Mouse (Mus musculus) liver, adult (tissue): ENCODE data around the gene Cyth1.

Source experiments
- GATA4 ChIP-seq: IDR thresholded peaks from 2 replicates; pipeline ENCODE4 v1.6.1; 2014; ENCODE audit warnings: mild to moderate bottlenecking, low read length; ENCODE audit not compliant: insufficient replicate concordance

The Cyth1 gene

DNA sequence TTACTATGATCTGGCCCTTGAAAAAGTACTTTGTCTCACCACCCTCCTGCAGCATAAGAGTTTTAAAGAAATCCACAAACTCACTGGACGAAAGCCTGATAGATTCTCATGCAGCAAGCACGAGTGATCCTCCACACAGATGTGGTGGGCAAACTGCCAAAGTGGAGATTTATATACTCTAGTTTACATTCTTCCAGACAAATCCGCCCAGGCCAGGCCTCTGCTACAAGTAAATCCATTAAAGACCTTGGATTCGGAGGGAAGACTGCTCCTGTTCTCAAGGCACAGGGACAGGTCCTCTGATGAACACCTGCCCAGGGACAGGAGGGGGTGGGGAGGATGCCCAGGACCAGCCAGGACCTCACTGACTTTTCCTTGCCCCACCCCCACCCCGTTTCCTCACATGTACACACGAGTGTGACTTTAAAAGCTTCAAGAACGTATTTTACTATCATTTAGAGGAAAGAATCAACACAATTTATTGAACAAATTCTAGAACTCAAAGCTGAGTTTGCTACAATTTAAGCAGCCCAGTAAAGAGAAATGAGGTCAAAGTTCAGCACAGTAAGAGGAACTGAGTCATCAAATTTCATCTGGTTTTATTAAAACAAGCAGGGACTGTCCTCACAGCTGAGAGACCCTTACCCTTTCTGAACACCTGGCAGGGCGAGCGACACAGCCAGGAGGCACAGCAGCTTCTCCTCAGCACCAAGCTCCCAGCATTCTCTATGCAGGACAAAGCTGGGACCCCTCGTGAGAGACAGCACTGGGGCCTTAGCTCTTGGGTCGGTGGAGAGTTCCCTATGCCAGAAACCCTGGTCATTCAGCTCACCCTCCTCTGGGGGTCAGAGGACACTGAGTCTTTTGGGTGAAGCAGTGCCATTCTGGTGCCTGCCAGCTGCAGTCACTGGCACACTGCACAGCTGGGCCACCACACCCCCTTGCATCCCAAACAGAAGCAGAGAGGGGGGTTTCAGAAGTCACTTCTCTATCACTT is 47.3 kb downstream of the Cyth1 start:
- no peak for TF ChIP-seq GATA4

DNA sequence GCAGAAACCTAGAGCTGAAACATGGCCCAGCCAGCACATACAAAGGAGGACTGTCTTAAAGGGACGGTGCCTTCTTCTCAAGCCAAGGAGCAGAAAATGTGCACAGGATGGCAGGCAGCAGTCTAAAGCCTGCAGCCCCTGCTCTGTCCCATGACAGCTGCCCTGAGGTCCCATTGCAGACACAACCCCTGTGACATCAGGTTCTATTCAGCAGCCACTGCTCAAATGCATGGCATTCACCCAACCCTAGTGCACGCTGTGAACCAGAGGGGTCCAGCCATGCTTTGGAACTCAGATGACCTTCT is 50.1 kb downstream of the Cyth1 start:
- no peak for TF ChIP-seq GATA4

DNA sequence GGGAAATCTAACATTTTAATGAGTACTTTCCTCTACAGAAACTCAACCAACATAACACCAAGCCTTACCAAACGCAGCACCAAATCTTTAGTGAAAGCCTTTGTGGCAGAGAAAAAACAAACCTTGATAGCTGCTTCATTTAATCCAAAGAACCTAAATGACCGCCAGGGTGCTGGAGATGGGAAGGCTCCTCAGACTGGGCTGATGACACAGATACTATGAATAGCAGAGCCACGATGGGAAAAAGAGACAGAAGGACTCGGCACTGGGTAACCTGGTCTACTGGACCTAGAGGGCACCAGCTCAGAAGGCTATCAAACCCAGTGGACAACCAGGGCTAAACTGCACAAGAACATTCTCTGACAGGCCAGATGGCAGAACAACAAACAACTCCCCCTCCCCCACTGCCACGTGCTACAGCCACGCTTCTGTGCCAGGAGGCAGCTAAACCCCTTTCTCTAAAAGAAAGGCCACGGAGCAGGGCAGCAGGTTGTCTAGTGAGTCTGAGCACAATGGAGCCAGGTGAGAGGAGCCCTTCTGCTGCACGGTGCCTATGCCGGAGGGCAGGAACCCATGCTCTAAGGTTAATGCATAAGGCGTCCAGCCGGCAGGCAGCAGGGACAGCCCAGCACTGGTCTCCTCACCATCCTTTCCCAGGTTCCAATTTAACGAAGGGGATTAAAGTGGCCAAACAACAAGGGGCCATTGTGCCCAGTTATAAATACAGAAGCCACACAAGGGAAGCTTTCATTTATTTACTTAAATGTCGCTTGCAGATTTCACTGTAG is 50.7 kb downstream of the Cyth1 start:
- TF ChIP-seq GATA4: no peak

DNA sequence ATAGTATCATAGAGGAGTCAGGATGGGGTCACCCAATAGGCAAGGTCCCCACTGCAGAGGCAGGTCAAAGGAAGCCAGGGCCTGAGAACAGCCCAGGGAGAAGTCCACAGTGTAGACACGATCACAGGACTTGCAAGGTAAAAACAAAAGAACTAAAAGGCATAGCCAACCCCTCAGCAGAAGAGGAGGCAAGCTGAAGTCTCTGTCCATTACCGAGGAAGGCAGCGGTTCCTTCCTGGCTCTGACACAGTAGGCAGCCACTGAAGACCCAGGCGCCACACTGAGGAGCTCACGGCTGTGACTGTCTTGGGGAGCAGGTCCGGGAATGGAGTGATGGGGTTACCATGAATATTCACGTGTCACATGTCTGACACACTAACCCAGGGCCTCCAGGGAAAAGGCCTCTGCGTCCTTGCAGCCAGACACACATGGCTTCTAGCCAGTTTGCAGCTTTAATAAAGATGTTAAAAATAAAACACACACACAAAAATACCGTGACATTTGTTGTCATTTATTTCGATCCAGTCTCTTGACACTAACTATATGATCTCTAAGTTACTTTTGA is 51.5 kb downstream of the Cyth1 start:
- TF ChIP-seq GATA4: no peak

DNA sequence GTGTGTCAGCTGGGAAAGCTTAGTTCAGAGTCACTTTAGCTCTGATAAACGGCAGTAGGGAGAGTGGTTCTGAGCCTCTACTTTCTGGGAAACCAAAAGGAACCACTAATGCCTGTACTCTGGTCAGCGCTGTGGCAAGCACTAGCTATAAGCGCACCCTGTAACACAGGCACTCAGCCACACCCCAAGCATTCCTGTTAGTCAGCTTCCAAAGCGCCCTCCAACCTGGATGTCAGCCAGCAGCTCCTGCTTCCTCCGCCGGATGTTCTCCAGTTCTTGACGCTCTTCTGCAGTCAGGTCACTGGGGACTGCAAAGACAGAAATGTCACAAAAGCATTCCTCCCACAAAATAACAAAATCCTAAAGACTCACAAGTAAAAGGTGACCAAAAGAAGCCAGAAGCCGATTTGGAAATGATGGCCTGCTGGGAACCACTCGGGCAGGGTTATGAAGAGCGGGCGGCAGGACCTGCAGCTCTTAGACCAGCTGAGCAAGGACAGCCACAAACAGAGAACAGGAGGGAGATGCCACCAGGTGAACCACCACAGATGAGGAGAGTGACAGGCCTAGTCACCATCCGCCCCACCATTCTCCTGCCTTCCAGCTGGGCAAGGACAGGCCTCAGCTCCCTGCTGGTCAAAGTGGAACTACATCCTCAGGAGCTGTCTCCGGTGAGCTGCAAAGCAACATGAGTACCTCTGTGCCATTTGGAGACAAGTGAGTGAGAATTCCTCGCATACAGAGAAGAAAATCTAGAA is 54.8 kb downstream of the Cyth1 start:
- TF ChIP-seq GATA4: no peak

DNA sequence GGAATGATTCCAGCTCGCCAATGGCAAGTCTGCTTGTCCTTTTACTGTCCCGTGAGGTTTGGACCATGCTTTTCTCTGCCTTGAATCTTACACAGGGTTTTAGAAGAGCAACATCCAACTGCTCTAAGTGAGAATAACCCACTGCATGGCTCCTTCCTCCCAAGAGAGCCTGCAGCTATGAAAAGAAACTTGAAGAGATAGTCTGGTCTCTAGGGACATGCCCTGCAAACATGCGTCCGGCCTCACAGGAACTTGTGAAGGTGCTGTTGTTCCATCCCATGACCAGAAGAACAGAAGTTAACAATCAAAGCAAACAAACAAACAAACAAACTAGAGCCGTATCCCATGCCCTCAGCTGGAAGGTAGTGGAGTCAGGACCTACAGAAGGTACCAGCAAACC is 55.4 kb downstream of the Cyth1 start:
- TF ChIP-seq GATA4: no peak

DNA sequence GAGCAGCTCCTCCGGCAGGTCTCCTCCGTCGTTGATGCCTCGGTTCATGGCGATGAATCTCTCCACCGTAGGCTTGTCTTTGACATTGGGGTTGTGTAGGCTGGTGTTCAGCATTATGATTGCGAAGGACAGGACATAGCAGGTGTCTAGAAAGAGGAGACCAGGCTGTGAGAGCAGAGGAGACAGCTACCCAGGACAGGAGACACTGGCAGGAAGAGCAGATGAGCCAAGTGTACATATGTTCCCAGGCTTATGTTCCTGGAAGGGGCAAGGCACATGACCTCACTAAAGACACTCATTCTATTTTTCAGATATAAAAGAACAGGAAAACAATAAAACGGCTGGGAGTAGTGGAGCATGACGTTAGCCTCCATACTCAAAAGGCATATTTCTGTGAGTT is 65.6 kb downstream of the Cyth1 start:
- no peak for TF ChIP-seq GATA4

DNA sequence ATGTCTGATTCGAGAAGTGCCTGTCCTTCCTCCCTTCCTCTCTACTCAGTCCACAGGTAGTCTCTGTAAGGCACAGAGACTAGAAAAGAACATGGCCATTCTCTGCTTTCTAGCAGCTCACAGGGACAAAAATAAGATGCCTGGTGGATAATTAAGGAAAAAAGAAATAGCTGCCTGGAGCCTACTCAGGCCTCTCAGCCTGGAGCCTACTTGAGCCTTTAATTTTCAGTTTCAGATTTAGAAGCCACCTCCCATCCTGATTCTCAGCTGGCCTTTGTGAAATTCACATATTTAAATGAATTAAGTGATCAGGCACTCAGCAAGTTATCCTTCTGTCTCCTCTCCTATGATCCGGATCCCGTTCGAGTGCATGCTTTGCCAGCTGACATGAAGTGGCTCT is 66.0 kb downstream of the Cyth1 start:
- TF ChIP-seq GATA4: no peak

DNA sequence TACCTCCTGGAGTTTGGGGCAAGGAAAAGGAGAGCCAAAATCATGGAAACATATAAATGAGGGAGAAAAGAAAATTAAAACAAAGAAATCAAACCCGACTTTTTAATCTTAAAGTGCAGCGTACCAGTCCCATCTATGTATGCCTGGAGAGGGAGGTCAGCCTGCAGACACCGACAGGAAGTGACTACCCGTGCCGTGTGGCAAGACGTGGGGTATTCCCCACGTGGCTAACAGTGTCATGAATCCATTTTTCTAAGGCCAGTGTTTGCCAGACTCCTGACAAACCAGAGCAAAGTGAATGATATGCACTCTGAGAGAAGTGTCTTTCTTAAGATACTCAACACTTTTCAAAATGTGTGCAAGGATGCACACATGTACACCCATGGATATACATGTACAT is 68.2 kb downstream of the Cyth1 start:
- TF ChIP-seq GATA4: no peak

DNA sequence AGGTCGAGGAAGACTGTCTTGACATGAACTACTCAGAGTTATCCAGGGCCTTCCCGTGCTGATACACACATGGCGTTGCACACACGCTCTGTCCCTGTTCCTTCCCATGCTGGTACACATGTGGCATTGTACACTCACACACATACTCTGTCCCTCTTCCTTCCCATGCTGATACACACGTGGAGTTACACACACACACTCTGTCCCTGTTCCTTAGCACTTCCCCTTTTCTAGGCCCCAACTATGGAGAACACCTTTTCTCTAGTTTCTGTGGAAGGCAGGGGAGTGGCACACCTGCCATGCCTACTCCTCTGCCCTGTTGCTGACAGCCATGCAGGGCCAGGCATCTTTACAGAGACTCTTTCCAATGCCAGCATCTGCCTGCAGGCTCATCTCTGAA is 70.2 kb downstream of the Cyth1 start:
- no peak for TF ChIP-seq GATA4

DNA sequence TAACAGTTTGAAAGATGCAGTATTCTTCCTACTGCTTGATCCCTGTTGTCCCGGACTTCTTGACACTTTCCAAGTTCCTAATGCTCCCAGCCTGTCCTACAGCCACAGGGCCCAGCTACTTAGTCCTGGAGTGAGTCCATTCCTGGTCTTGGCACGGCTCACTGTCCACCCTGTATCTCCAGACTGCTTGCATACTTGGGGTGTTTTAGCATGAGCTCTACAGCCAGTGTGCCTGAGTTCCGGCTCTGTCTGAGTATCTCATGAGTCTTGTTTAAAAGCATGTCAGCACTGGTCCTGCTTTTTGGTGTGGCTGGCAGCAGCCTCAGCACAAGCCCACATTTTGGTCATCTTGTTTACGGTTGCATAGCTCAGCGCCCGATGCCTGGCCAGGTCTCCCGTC is 73.6 kb downstream of the Cyth1 start:
- TF ChIP-seq GATA4: no peak

DNA sequence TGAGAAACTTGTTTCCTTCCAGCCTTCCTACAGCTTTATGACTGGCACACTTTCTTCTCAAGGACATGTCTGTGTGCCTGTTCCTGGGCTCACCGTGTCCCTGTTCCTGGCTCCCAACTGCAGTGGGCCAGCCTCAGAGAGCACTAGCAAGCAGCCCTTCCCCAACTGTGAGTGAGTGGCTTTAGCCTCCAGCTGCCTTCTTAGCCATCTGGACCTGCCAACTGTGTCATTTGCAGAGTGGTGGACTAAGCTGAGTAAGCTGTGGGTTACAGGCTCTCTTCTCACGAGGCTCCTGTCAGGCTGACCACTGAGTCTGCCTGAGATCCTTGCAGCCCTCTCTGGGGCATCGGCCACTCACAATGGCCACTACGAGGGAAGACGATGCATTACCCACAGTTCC is 75.6 kb downstream of the Cyth1 start:
- no peak for TF ChIP-seq GATA4

DNA sequence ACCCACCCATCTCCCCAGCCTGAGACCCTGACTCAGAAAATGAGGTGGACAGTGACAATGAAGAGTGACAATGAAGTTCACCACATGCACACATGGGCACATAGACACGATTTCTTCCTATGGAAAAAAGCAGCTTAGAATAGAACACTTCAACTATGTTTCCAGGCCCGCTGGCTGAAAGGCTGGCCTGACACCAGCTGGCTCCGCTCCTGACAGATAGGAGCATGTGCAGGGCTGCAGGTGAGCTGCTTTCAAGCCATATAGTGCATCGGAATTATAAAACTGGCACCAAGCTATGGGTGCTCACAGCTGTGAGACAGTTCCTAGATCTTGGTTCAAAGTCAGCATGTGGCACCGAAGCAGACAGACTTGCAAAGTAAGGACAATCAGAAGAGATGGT is 78.1 kb downstream of the Cyth1 start:
- TF ChIP-seq GATA4: no peak

DNA sequence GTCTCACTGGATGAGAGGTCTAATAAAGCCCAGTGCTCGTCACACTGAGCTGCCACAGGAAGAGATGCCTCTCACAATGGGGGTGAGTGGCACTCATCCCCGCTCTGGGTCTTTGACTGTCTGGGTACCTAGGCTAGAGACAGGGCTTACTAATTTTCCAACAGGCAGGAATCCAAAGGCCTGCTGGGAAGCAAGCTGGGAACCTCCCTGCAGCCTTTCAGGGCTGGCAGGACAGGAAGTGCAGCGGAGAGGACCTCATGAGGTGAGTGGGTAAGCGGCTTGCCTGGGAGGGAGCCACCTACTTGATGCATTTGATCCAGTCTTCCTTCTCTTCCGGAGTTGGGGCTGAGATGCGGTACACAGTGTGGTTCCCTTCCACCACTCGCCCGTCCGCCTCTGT is 79.7 kb downstream of the Cyth1 start:
- no peak for TF ChIP-seq GATA4

DNA sequence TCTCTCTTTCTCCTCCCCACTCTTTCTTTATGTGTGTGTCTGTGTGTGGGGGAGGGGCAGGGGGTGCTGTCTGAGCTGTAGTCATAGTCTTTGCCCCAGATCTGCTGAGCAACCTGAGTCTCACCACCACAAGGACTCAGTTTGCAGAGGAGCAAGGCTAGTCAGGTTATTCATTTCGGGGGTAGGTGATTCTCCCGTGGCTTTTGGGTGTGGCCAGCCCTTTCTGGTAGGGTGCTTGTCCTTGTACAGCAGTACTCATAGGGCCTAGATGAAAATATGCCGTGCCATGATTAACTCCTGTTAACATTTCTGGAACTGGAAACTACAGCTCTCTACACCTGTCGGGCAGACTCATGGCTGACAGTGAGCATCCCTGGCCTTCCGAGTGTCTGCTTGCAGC is 81.8 kb downstream of the Cyth1 start:
- TF ChIP-seq GATA4: no peak
